Mouse (Mus musculus) stomach, postnatal 0 days (tissue): Measurements from ENCODE around the gene Pde1c. TPM values are rescaled to one million over a fixed set of nuclear protein-coding genes. Genes with fewer than 3 reads are reported as not detected.

ENCODE experiments used
- ATAC-seq: fragments of 200-750 bp; cut with Nextera tagmentation; 2 replicates; pipeline ENCODE4 v1.8.0; 2017; ENCODE audit not compliant: low FRiP score, low TSS enrichment
- DNase-seq: peaks from one replicate; pipeline ENCODE4 v3.0.0-alpha.2; 2016; ENCODE audit warnings: low spot score
- H3K27ac ChIP-seq: fragments of 300-500 bp; sonication (generic); replicated peaks from 2 replicates; pipeline ENCODE4 v1.5.1; 2014; ENCODE audit warnings: mild to moderate bottlenecking, control low read depth
- H3K27me3 ChIP-seq: fragments of 300-500 bp; sonication (generic); 2 replicates; pipeline ENCODE4 v1.6.1; 2014; ENCODE audit warnings: low read length; ENCODE audit not compliant: control insufficient read depth, insufficient read depth
- H3K36me3 ChIP-seq: fragments of 300-500 bp; sonication (generic); 2 replicates; pipeline ENCODE4 v1.6.1; 2014; ENCODE audit warnings: low read length, mixed read lengths; ENCODE audit not compliant: control insufficient read depth, insufficient read depth
- H3K4me1 ChIP-seq: fragments of 300-500 bp; sonication (generic); replicated peaks from 2 replicates; pipeline ENCODE4 v1.6.1; 2014; ENCODE audit warnings: antibody characterized with exemption; ENCODE audit not compliant: control insufficient read depth, insufficient read depth
- H3K4me2 ChIP-seq: fragments of 300-500 bp; sonication (generic); replicated peaks from 2 replicates; pipeline ENCODE4 v1.6.1; 2014; ENCODE audit warnings: low read depth, mild to moderate bottlenecking, control low read depth, moderate library complexity
- H3K4me3 ChIP-seq: fragments of 300-500 bp; sonication (generic); 2 replicates; pipeline ENCODE4 v1.5.1; 2014; ENCODE audit warnings: low read depth, low read length, control low read depth
- H3K9ac ChIP-seq: fragments of 300-500 bp; sonication (generic); 2 replicates; pipeline ENCODE4 v1.6.1; 2014; ENCODE audit warnings: mild to moderate bottlenecking, low read length, control low read depth, mixed read lengths
- H3K9me3 ChIP-seq: fragments of 300-500 bp; sonication (generic); 2 replicates; pipeline ENCODE4 v1.6.1; 2016; ENCODE audit warnings: low read length; ENCODE audit not compliant: control insufficient read depth
- CTCF ChIP-seq: IDR thresholded peaks from 2 replicates; pipeline ENCODE4 v1.5.1; 2016; ENCODE audit warnings: antibody characterized with exemption, low read depth, mild to moderate bottlenecking, moderate library complexity
- EP300 ChIP-seq: optimal IDR thresholded peaks from 2 replicates; pipeline ENCODE3; 2016; ENCODE audit warnings: antibody characterized with exemption
- WGBS: fragments of 180-500 bp; shearing (Covaris S2); extraction: QIAGEN DNeasy Blood & Tissue Kit; methylation state at CpG from one replicate; pipeline ENCODE4 v1.1.7; 2014; 5-methylcytosine and 5-hydroxymethylcytosine counted together
- polyA plus RNA-seq: library from polyadenylated mRNA; unstranded; fragments of >200 nt; fragmentation: Nextera tagmentation; extraction: Ambion mirVana; gene quantifications from 2 replicates; pipeline ENCODE4 v1.2.1, GENCODE M21; 2015

Pde1c gene
- polyA plus RNA-seq, 1 experiment from 2014 or later: 1.8 TPM

DNA sequence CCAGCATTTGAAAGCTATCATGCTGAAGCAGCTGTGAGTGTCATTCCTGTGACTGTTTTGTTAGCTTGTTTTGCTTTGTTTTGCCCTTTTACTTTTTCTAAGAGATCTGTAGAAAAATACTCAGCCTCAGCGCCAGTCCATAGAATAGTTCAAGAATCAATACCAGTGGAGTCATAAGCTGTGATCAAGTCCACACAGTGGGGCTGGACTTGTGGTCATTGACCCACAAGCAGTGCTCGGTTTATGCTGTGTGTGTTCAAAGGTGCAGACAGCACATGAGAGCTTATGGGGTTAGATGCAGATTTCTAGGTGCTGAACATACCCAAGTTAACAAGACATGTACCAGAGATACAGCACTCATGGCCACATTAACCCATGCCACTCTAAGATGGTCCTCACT, 396.7 kb downstream of the Pde1c start:
- Histone ChIP-seq H3K9me3 (no peaks in the 10 kb centered on the region), H3K27ac (no peak overlapping the region), H3K4me3 (no peak overlapping the region), H3K36me3 (no peaks in the 10 kb centered on the region), H3K27me3 (no peaks in the 10 kb centered on the region), H3K4me1 (no peaks in the 10 kb centered on the region), H3K4me2 (no peak overlapping the region), H3K9ac (no peak overlapping the region)
- ATAC-seq (no peak), DNase-seq (no peak)
- TF ChIP-seq EP300 (no peak), CTCF (no peak)
- 66% methylated on average over 2 of the region's 2 CpGs for WGBS

DNA sequence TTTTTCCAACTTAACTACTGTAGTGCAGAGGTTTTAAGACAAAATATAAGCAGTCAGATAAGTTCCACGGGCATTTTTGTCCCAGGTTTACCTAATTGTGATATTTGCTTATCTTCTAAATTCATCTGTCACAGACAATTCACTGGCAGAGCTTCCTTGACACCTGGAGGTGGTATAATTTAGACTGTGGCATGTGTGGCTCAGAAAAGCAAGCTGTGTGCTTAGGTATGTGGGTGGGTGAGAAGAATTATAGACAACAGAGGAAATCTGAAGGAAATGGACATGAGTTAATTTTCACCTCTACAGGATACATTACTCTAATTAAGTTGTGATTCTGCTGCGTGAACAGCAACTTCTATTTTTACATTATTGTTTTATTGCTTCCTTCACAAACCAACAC, 400.2 kb downstream of the Pde1c start:
- DNase-seq (no peak), ATAC-seq (no peak)
- Histone ChIP-seq H3K4me3 (no peak overlapping the region), H3K9me3 (no peaks in the 10 kb centered on the region), H3K27me3 (no peaks in the 10 kb centered on the region), H3K4me2 (no peak overlapping the region), H3K4me1 (no peaks in the 10 kb centered on the region), H3K9ac (no peak overlapping the region), H3K36me3 (no peaks in the 10 kb centered on the region), H3K27ac (no peak overlapping the region)
- WGBS: 59% methylated on average over 2 of the region's 2 CpGs
- TF ChIP-seq CTCF (no peak), EP300 (no peak)

DNA sequence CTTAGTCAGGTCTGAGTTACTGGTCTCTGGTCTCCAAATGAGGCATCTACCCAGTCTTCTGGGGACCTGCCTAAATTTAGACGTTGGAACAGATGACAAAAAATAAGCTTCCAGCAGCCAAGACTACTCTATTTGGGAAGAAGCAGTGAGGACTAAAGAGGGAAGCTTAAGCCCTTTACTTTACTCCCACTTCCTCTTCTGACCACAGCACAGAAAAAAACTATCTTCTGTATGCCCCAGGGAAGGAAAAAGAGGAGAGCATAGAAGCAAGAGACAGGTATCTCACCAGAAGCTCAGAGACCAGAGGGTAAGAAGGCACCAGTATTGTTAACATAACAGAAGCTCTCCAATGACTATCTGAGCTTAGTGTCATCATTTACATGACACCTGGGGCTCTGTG, 410.7 kb downstream of the Pde1c start:
- no peak overlapping the region for H3K4me3 ChIP-seq
- H3K27ac ChIP-seq: no peak overlapping the region
- 59% methylated on average over 1 of the region's 1 CpGs for WGBS
- no peak for DNase-seq
- no peak overlapping the region for H3K9ac ChIP-seq
- no peaks in the 10 kb centered on the region for H3K4me1 ChIP-seq
- no peaks in the 10 kb centered on the region for H3K27me3 ChIP-seq
- no peaks in the 10 kb centered on the region for H3K9me3 ChIP-seq
- no peak for ATAC-seq
- no peak overlapping the region for H3K4me2 ChIP-seq
- TF ChIP-seq EP300 (no peak), CTCF (no peak)
- H3K36me3 ChIP-seq: no peaks in the 10 kb centered on the region

DNA sequence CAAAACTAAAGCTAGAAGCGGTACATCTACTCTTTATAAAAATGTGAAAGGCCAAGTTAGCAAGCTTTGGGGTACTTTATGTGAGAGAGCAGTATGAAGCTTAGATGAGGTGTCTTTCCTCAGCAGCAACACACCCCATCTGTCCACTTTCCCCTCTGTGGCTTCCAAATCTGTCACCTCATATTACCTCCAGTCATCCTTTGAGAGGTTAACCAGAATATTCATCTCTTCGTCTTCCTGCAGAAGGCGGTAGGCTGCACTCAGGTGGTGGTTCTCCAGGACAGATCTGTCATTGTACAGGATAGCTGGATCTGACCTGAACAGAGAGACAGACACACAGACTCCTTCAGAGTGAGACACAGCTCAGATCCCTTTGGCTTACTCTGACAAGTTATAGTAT, 412.1 kb downstream of the Pde1c start:
- Histone ChIP-seq H3K4me3 (no peak overlapping the region), H3K4me2 (no peak overlapping the region), H3K9me3 (no peaks in the 10 kb centered on the region), H3K9ac (no peak overlapping the region), H3K4me1 (no peaks in the 10 kb centered on the region), H3K27ac (no peak overlapping the region), H3K36me3 (no peaks in the 10 kb centered on the region), H3K27me3 (no peaks in the 10 kb centered on the region)
- 87% methylated on average over 3 of the region's 3 CpGs for WGBS
- ATAC-seq (no peak), DNase-seq (no peak)
- no peak for TF ChIP-seq EP300
- no peak for TF ChIP-seq CTCF

DNA sequence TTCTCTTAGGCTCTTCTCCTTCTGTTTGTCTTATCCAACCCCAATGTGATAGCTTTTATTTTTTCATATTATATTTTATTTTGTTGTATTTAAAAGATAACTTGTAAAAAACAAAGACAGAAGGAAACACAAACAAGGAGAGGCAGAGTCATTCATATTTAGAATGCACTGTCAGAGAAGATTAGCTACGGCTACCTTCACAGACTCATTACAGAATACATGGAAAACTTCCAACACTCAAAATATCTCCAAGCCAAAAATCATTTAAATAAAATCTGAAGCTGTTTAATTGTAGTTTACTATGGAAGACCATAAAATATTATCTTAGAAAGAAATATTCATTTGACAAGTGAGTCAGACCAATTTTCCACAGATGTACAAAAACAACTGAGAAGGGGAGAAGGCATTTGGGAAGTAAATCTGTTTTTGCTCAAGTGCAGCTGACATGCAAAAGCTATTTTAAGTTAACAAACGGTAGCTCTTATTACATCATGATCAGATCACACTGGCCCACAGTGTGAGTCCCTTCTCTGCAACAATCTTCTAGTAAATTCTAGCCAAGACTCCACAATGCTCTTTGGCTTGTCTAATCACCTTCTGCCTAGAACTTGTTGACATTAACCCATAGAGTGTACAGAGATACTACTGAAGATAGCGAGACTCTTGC, 438.3 kb downstream of the Pde1c start:
- TF ChIP-seq CTCF: no peak
- TF ChIP-seq EP300: no peak
- Histone ChIP-seq H3K4me3 (no peak overlapping the region), H3K27me3 (no peaks in the 10 kb centered on the region), H3K36me3 (no peaks in the 10 kb centered on the region), H3K9ac (no peak overlapping the region), H3K4me1 (no peaks in the 10 kb centered on the region), H3K27ac (no peak overlapping the region), H3K9me3 (no peaks in the 10 kb centered on the region), H3K4me2 (no peak overlapping the region)
- DNase-seq (no peak), ATAC-seq (no peak)
- 47% methylated on average over 3 of the region's 3 CpGs for WGBS

DNA sequence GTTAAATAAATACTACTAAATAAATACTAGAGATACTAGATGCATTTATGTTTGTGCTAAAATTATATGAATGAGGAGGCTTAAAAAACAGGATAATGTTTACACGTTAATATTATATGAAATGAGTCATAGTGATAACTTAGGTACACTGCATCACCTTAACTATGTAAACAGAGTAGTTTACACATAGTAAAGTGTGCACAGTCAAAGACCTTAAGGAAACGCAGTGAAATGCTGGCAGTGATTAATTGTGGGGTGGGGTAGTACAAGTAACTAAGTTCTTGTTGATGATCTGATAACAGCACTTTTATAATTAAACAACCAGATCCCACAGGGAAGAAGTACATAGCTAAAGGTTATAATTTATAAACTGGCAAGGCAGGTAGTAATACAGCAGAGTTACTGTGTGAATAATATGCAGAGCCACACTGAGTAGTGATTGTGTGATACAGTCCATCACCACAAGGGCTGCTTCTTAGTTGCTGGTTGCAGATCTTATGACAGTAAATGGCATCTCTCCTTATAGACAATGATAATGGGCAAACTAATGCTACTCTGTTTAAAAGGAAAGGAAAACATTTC, 469.3 kb downstream of the Pde1c start:
- DNase-seq (peak; percentile 21), ATAC-seq (peak; percentile 97)
- H3K9ac ChIP-seq: no peak overlapping the region
- H3K9me3 ChIP-seq: no peaks in the 10 kb centered on the region
- 43% methylated on average over 2 of the region's 2 CpGs for WGBS
- H3K4me2 ChIP-seq: no peak overlapping the region
- no peak overlapping the region for H3K4me3 ChIP-seq
- H3K4me1 ChIP-seq: no peaks in the 10 kb centered on the region
- no peaks in the 10 kb centered on the region for H3K27me3 ChIP-seq
- H3K27ac ChIP-seq: no peak overlapping the region
- TF ChIP-seq EP300: no peak
- TF ChIP-seq CTCF: peak; percentile 23; the same call in 1 of the 2 replicates
- no peaks in the 10 kb centered on the region for H3K36me3 ChIP-seq
